In the genomic region with DNA sequence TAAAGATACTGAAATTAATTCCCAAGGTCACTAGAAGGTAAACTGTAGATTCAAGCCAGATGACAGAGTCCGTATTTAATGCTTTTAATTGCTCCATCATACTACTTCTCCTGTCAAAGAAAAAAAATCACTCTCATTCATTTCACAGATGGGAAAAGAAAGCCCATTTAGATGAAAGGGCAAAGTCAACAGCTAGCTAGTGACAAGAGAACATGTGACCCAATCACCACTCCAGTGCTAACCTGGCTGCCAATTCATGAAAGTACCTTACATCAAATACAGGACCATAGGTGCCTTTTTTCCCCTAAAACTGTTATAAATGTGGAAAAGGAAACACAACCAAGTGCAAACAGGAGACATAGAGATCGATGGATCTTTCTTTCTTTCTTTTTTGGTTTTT, we compare ENCODE assay signal across 22 mouse cellular contexts. TPM values are rescaled to one million over a fixed set of nuclear protein-coding genes. Genes with fewer than 3 reads are reported as not detected.
DNase-seq lines count a peak whose midpoint lies in the region; ATAC-seq and TF ChIP-seq lines count a peak whose summit lies in the region.
"Had no signal": no experiment of that assay in that cellular context is flagged by ENCODE, and none has a peak within 500 bp of the region (broad histone marks: within the 10 kb centered on the region; RNA-seq: fewer than 3 reads in every experiment).

No protein-coding gene starts in this region.

- H3K4me2 ChIP-seq in heart, embryonic 12.5 days, result no peak overlapping the region
- H3K4me2 ChIP-seq in kidney, embryonic 15.5 days, result peak overlapping the region; percentile 30; the same call in 1 of the 2 replicates
- H3K4me2 ChIP-seq in embryonic facial prominence, embryonic 14.5 days (ENCODE audit: low read depth, low read length), result peak overlapping the region; percentile 78; the same call in 1 of the 2 replicates
- peak overlapping the region; percentile 76 for H3K4me2 ChIP-seq in liver, embryonic 15.5 days

- ATAC-seq in heart, embryonic 12.5 days (ENCODE audit: insufficient number of reproducible peaks, low FRiP score), result no peak
- no peak for ATAC-seq in kidney, embryonic 15.5 days (replicated peaks; ENCODE audit: low FRiP score)
- no peak for ATAC-seq in embryonic facial prominence, embryonic 14.5 days (ENCODE audit: low read depth)
- no peak for ATAC-seq in liver, embryonic 15.5 days (ENCODE audit: insufficient read depth)
- no peak for ATAC-seq in granulocyte monocyte progenitor cell, adult 5-6 weeks (replicated peaks; ENCODE audit: poor library complexity, severe bottlenecking)
- ATAC-seq: forebrain, postnatal 0 days had no signal

- H3K4me1 ChIP-seq in heart, adult 2 months (ENCODE audit: control insufficient read depth, insufficient read depth, low read length), result peaks cover 4% of the 10 kb centered on the region
- peaks cover 28% of the 10 kb centered on the region for H3K4me1 ChIP-seq in heart, embryonic 12.5 days (replicated peaks)
- H3K4me1 ChIP-seq in kidney, embryonic 15.5 days, result peaks cover 22% of the 10 kb centered on the region
- peaks cover 6% of the 10 kb centered on the region; the same call in 1 of the 2 replicates for H3K4me1 ChIP-seq in embryonic facial prominence, embryonic 14.5 days (ENCODE audit: control insufficient read depth, insufficient read depth, low read length)
- H3K4me1 ChIP-seq in liver, embryonic 15.5 days (replicated peaks), result peaks cover 36% of the 10 kb centered on the region

- no peak for TF ChIP-seq POLR2A in heart, adult 2 months (IDR thresholded peaks at IDR 0.05; ENCODE audit: insufficient read depth, low read depth, low read length)

- peak overlapping the region; percentile 98 for H3K27ac ChIP-seq in heart, adult 2 months
- no peak overlapping the region for H3K27ac ChIP-seq in heart, embryonic 12.5 days (ENCODE audit: poor library complexity, severe bottlenecking)
- no peak overlapping the region for H3K27ac ChIP-seq in kidney, embryonic 15.5 days
- no peak overlapping the region for H3K27ac ChIP-seq in embryonic facial prominence, embryonic 14.5 days (replicated peaks; ENCODE audit: low read depth, low read length)
- H3K27ac ChIP-seq in liver, embryonic 15.5 days (replicated peaks), result no peak overlapping the region
- H3K27ac ChIP-seq: midbrain, embryonic 10.5 days had no signal

- no peak for DNase-seq in heart, adult 2 months
- DNase-seq in kidney, adult 8-10 months, result no peak
- DNase-seq in embryonic facial prominence, embryonic 14.5 days (ENCODE audit: low spot score), result no peak
- DNase-seq in urinary bladder, postnatal 10 days (ENCODE audit: low spot score), result no peak
- DNase-seq: cerebellum, adult 11-12 months; left cerebral cortex, postnatal 4 days; lung, postnatal 14 days had no signal

- no peak for TF ChIP-seq EP300 in heart, adult 2 months (IDR thresholded peaks at IDR 0.05; ENCODE audit: insufficient read depth, low read depth, low read length)

- intact Hi-C loops in heart, adult 2 months (cut with DNase I), result no loop called here

- no peaks in the 10 kb centered on the region for H3K9me3 ChIP-seq in heart, embryonic 12.5 days (replicated peaks)
- no peaks in the 10 kb centered on the region for H3K9me3 ChIP-seq in kidney, embryonic 15.5 days (replicated peaks)
- no peaks in the 10 kb centered on the region for H3K9me3 ChIP-seq in embryonic facial prominence, embryonic 14.5 days (ENCODE audit: control insufficient read depth, low read length)
- no peaks in the 10 kb centered on the region for H3K9me3 ChIP-seq in liver, embryonic 15.5 days (replicated peaks)
- H3K9me3 ChIP-seq: midbrain, embryonic 10.5 days had no signal

- H3K9ac ChIP-seq in heart, adult 2 months (ENCODE audit: low read depth, low read length), result no peak overlapping the region
- H3K9ac ChIP-seq in heart, embryonic 12.5 days, result no peak overlapping the region
- H3K9ac ChIP-seq in kidney, embryonic 15.5 days, result no peak overlapping the region
- H3K9ac ChIP-seq in embryonic facial prominence, embryonic 14.5 days (ENCODE audit: low read depth, low read length), result no peak overlapping the region
- no peak overlapping the region for H3K9ac ChIP-seq in liver, embryonic 15.5 days

- peaks cover 27% of the 10 kb centered on the region for H3K36me3 ChIP-seq in heart, adult 2 months (ENCODE audit: control insufficient read depth, insufficient read depth, low read length)
- H3K36me3 ChIP-seq in heart, embryonic 12.5 days, result 0 out of 2 replicates have a peak, but pooled peaks cover 7% of the 10 kb centered on the region
- H3K36me3 ChIP-seq in kidney, embryonic 15.5 days, result peaks cover 10% of the 10 kb centered on the region
- H3K36me3 ChIP-seq in embryonic facial prominence, embryonic 14.5 days (ENCODE audit: control insufficient read depth, insufficient read depth, low read length), result no peaks in the 10 kb centered on the region
- H3K36me3 ChIP-seq in liver, embryonic 15.5 days (replicated peaks), result 0 out of 2 replicates have a peak, but pooled peaks cover 9% of the 10 kb centered on the region
- H3K36me3 ChIP-seq: midbrain, embryonic 10.5 days had no signal

- no peaks in the 10 kb centered on the region for H3K27me3 ChIP-seq in heart, adult 2 months (ENCODE audit: control insufficient read depth, insufficient read depth, low read length)
- no peaks in the 10 kb centered on the region for H3K27me3 ChIP-seq in heart, embryonic 12.5 days (replicated peaks)
- no peaks in the 10 kb centered on the region for H3K27me3 ChIP-seq in kidney, embryonic 15.5 days
- no peaks in the 10 kb centered on the region for H3K27me3 ChIP-seq in embryonic facial prominence, embryonic 14.5 days (replicated peaks; ENCODE audit: control insufficient read depth, insufficient read depth, low read length)
- H3K27me3 ChIP-seq in liver, embryonic 15.5 days, result no peaks in the 10 kb centered on the region

- peak overlapping the region; percentile 92; the same call in 1 of the 2 replicates for H3K4me3 ChIP-seq in heart, adult 2 months
- no peak overlapping the region for H3K4me3 ChIP-seq in heart, embryonic 12.5 days
- H3K4me3 ChIP-seq in kidney, embryonic 15.5 days (replicated peaks), result no peak overlapping the region
- no peak overlapping the region for H3K4me3 ChIP-seq in embryonic facial prominence, embryonic 14.5 days (ENCODE audit: low read depth, low read length)
- peak overlapping the region; percentile 99 for H3K4me3 ChIP-seq in liver, embryonic 15.5 days (replicated peaks)

- WGBS in heart, adult 2 months, result 69% methylated on average over 2 of the region's 2 CpGs
- 85% methylated on average over 2 of the region's 2 CpGs for WGBS in heart, embryonic 12.5 days
- WGBS in kidney, embryonic 15.5 days, result 94% methylated on average over 2 of the region's 2 CpGs
- 79% methylated on average over 2 of the region's 2 CpGs for WGBS in embryonic facial prominence, embryonic 14.5 days
- WGBS in liver, embryonic 15.5 days (ENCODE audit: insufficient replicate concordance), result 72% methylated on average over 2 of the region's 2 CpGs

- peaks cover 6% of the 10 kb centered on the region; the same call in 1 of the 2 replicates for H3K79me2 ChIP-seq in heart, adult 2 months (replicated peaks; ENCODE audit: control insufficient read depth, insufficient read depth, low read length)

- no peak for TF ChIP-seq CTCF in heart, adult 2 months (IDR thresholded peaks at IDR 0.05)

RNA-seq across cellular contexts. Expression of a gene that starts 1.7 kb away (rescaled TPM):
- 1,000 to 10,000 TPM; 1,174 to 1,333 TPM for total RNA-seq in heart, adult 2 months (2021)
- polyA plus RNA-seq in heart, adult 2 months (2012; rRNA removed), result 367 and 592 TPM in 2 replicates
- polyA plus RNA-seq in heart, embryonic 12.5 days (2016; fragmentation: Nextera tagmentation; extraction: Ambion mirVana), result 237 and 239 TPM in 2 replicates
- 149 and 156 TPM in 2 replicates for polyA plus RNA-seq in kidney, embryonic 15.5 days (2015; fragmentation: Nextera tagmentation; extraction: Ambion mirVana)
- 120 and 125 TPM in 2 replicates for polyA plus RNA-seq in embryonic facial prominence, embryonic 14.5 days (2014; fragmentation: Nextera tagmentation; extraction: Ambion mirVana)
- polyA plus RNA-seq in liver, embryonic 15.5 days (2015; fragmentation: Nextera tagmentation; extraction: Ambion mirVana), result 101 and 105 TPM in 2 replicates
- total RNA-seq in granulocyte monocyte progenitor cell, adult 5-6 weeks (2014; fragmentation: Nextera tagmentation), result 91.8 and 97.8 TPM in 2 replicates
- total RNA-seq in granulocyte monocyte progenitor cell, adult 5-6 weeks (2017), result 128 and 147 TPM in 2 replicates

RNA-seq across cellular contexts. Expression of a gene that starts 1.8 kb away (rescaled TPM):
- 1,000 to 10,000 TPM; 1,981 to 2,338 TPM for total RNA-seq in heart, adult 2 months (2021)
- 1,187 and 1,731 TPM in 2 replicates for polyA plus RNA-seq in heart, adult 2 months (2012; rRNA removed)
- 307 and 321 TPM in 2 replicates for polyA plus RNA-seq in heart, embryonic 12.5 days (2016; fragmentation: Nextera tagmentation; extraction: Ambion mirVana)
- polyA plus RNA-seq in kidney, embryonic 15.5 days (2015; fragmentation: Nextera tagmentation; extraction: Ambion mirVana), result 157 TPM in 2 replicates
- polyA plus RNA-seq in embryonic facial prominence, embryonic 14.5 days (2014; fragmentation: Nextera tagmentation; extraction: Ambion mirVana), result 138 and 147 TPM in 2 replicates
- 140 and 154 TPM in 2 replicates for polyA plus RNA-seq in liver, embryonic 15.5 days (2015; fragmentation: Nextera tagmentation; extraction: Ambion mirVana)
- 108 and 135 TPM in 2 replicates for total RNA-seq in granulocyte monocyte progenitor cell, adult 5-6 weeks (2014; fragmentation: Nextera tagmentation)
- total RNA-seq in granulocyte monocyte progenitor cell, adult 5-6 weeks (2017), result 79.1 and 83.8 TPM in 2 replicates

RNA-seq across cellular contexts. Expression of a gene that starts 47.3 kb away (rescaled TPM):
- total RNA-seq in heart, adult 2 months (2021), result not detected
- not detected in 2 replicates for polyA plus RNA-seq in heart, adult 2 months (2012; rRNA removed)
- polyA plus RNA-seq in heart, embryonic 12.5 days (2016; fragmentation: Nextera tagmentation; extraction: Ambion mirVana), result not detected in 2 replicates
- polyA plus RNA-seq in kidney, embryonic 15.5 days (2015; fragmentation: Nextera tagmentation; extraction: Ambion mirVana), result not detected in 2 replicates
- polyA plus RNA-seq in embryonic facial prominence, embryonic 14.5 days (2014; fragmentation: Nextera tagmentation; extraction: Ambion mirVana), result not detected in 2 replicates
- not detected in 2 replicates for polyA plus RNA-seq in liver, embryonic 15.5 days (2015; fragmentation: Nextera tagmentation; extraction: Ambion mirVana)
- not detected in 2 replicates for total RNA-seq in granulocyte monocyte progenitor cell, adult 5-6 weeks (2014; fragmentation: Nextera tagmentation)
- not detected in 2 replicates for total RNA-seq in granulocyte monocyte progenitor cell, adult 5-6 weeks (2017)
- total RNA-seq: adrenal gland, adult 18-20 months; ES-E14; gastrocnemius, adult 8-10 months; hematopoietic stem cell, adult 5-6 weeks; monocyte, adult 5-6 weeks had no signal
- polyA plus RNA-seq: kidney, embryonic 14.5 days; thymus, postnatal 0 days had no signal

RNA-seq across cellular contexts. Expression of a gene that starts 48.3 kb away (rescaled TPM):
- under 1 TPM; 0.07 to 0.13 TPM for total RNA-seq in heart, adult 2 months (2021)
- 0.23 and 0.44 TPM in 2 replicates for polyA plus RNA-seq in heart, adult 2 months (2012; rRNA removed)
- 0.40 and 0.51 TPM in 2 replicates for polyA plus RNA-seq in heart, embryonic 12.5 days (2016; fragmentation: Nextera tagmentation; extraction: Ambion mirVana)
- 0.55 and 0.62 TPM in 2 replicates for polyA plus RNA-seq in kidney, embryonic 15.5 days (2015; fragmentation: Nextera tagmentation; extraction: Ambion mirVana)
- 0.83 and 1.1 TPM in 2 replicates for polyA plus RNA-seq in embryonic facial prominence, embryonic 14.5 days (2014; fragmentation: Nextera tagmentation; extraction: Ambion mirVana)
- 0.02 TPM in 1 of 2 replicates, not detected in the other for polyA plus RNA-seq in liver, embryonic 15.5 days (2015; fragmentation: Nextera tagmentation; extraction: Ambion mirVana)
- not detected in 2 replicates for total RNA-seq in granulocyte monocyte progenitor cell, adult 5-6 weeks (2014; fragmentation: Nextera tagmentation)
- total RNA-seq in granulocyte monocyte progenitor cell, adult 5-6 weeks (2017), result not detected in 2 replicates
- total RNA-seq: adrenal gland, adult 18-20 months; gastrocnemius, adult 8-10 months; hematopoietic stem cell, adult 5-6 weeks; monocyte, adult 5-6 weeks had no signal

RNA-seq across cellular contexts. Expression of a gene that starts 52.3 kb away (rescaled TPM):
- total RNA-seq in heart, adult 2 months (2021), result under 1 TPM in 1 of 2 experiments, not detected in 1; 0.20 TPM
- polyA plus RNA-seq in heart, adult 2 months (2012; rRNA removed), result 0.12 and 0.20 TPM in 2 replicates
- 0.37 TPM in 1 of 2 replicates, not detected in the other for polyA plus RNA-seq in heart, embryonic 12.5 days (2016; fragmentation: Nextera tagmentation; extraction: Ambion mirVana)
- 0.17 and 0.26 TPM in 2 replicates for polyA plus RNA-seq in kidney, embryonic 15.5 days (2015; fragmentation: Nextera tagmentation; extraction: Ambion mirVana)
- polyA plus RNA-seq in embryonic facial prominence, embryonic 14.5 days (2014; fragmentation: Nextera tagmentation; extraction: Ambion mirVana), result 0.10 TPM in 1 of 2 replicates, not detected in the other
- not detected in 2 replicates for polyA plus RNA-seq in liver, embryonic 15.5 days (2015; fragmentation: Nextera tagmentation; extraction: Ambion mirVana)
- total RNA-seq in granulocyte monocyte progenitor cell, adult 5-6 weeks (2014; fragmentation: Nextera tagmentation), result 0.30 TPM in 1 of 2 replicates, not detected in the other
- not detected in 2 replicates for total RNA-seq in granulocyte monocyte progenitor cell, adult 5-6 weeks (2017)
- total RNA-seq: adrenal gland, adult 18-20 months; forebrain, postnatal 0 days; gastrocnemius, adult 8-10 months; hematopoietic stem cell, adult 5-6 weeks; left cerebral cortex, postnatal 4 days; monocyte, adult 5-6 weeks had no signal
- polyA plus RNA-seq: C2C12; forebrain, postnatal 0 days; neural tube, embryonic 14.5 days had no signal

Comparison
In these comparisons a context has a peak if more than half of its experiments do, and no peak if none do; other contexts are left out.
1. H3K4me3 ChIP-seq: peak in heart, adult 2 months (single experiment) and liver, embryonic 15.5 days (single experiment); none in heart, embryonic 12.5 days (single experiment), kidney, embryonic 15.5 days (single experiment) and embryonic facial prominence, embryonic 14.5 days (single experiment).